Mouse (Mus musculus) cerebellum, adult 2 months (tissue): ENCODE data around the gene Lama4. TPM values are rescaled to one million over a fixed set of nuclear protein-coding genes. Genes with fewer than 3 reads are reported as not detected.

Source experiments
- DNase-seq, 2 experiments: peaks; one replicate each; pipeline ENCODE4 v3.0.0; 2021
- H3K27ac ChIP-seq: fragments of 200-500 bp; 2 replicates; pipeline ENCODE4 v1.5.1; 2012; ENCODE audit warnings: low read length, control low read depth, inconsistent platforms; ENCODE audit not compliant: insufficient read depth
- H3K27me3 ChIP-seq: fragments of 200-500 bp; 2 replicates; pipeline ENCODE4 v1.6.1; 2012; ENCODE audit warnings: inconsistent platforms, mild to moderate bottlenecking, low read length, moderate library complexity; ENCODE audit not compliant: control insufficient read depth, insufficient read depth
- H3K4me1 ChIP-seq: fragments of 200-500 bp; 2 replicates; pipeline ENCODE4 v1.6.1; 2011; ENCODE audit warnings: low read length; ENCODE audit not compliant: control insufficient read depth, insufficient read depth
- H3K4me3 ChIP-seq: fragments of 200-500 bp; replicated peaks from 2 replicates; pipeline ENCODE3; 2011; ENCODE audit warnings: mild to moderate bottlenecking, low read depth, low read length, control low read depth; ENCODE audit not compliant: insufficient read depth
- CTCF ChIP-seq: fragments of 200-500 bp; IDR thresholded peaks from 2 replicates; pipeline ENCODE4 v1.5.1; 2011; ENCODE audit warnings: low read depth, mild to moderate bottlenecking, control low read depth, low read length, moderate library complexity, borderline replicate concordance; ENCODE audit not compliant: insufficient read depth
- POLR2A ChIP-seq: fragments of 200-500 bp; IDR thresholded peaks from 2 replicates; pipeline ENCODE4 v1.6.1; 2011; ENCODE audit warnings: low read length, control low read depth, borderline replicate concordance; ENCODE audit not compliant: insufficient read depth
- WGBS: fragments of 180-500 bp; shearing (Covaris S2); methylation state at CpG from one replicate; pipeline ENCODE4 v1.1.7; 2018; 5-methylcytosine and 5-hydroxymethylcytosine counted together
- polyA plus RNA-seq: library from polyadenylated mRNA; depleted of rRNA; stranded (reverse); fragments of >200 nt; gene quantifications from 2 replicates; pipeline ENCODE4 v1.2.3, GENCODE M21; 2012

The Lama4 gene
- polyA plus RNA-seq, 1 experiment = 2.1 TPM

DNA sequence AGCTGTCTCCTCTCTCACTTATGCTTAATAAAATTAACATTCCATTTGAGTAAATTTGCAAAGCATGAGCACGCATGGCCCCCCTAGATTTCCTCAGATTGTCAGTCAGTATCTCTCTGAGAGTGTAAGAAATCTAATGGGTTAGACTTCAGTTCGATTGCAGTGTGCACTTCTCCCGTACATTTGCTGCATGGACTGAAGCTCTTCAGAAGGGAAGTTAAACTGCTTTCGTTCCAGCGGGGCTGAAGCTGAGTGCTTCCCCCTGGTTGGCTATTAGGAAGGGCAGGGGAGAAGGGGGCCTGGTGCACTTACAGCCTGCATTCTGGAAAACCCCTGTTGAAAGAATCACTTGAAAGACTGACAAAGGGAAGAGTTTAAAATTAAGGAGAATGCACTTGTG lies 61.7 kb downstream of the Lama4 start:
- no peaks in the 10 kb centered on the region for H3K27me3 ChIP-seq
- no peak overlapping the region for H3K27ac ChIP-seq
- DNase-seq = no peak
- 77% methylated on average over 5 of the region's 5 CpGs for WGBS
- TF ChIP-seq CTCF (no peak), POLR2A (no peak)
- no peak overlapping the region for H3K4me3 ChIP-seq
- H3K4me1 ChIP-seq = no peaks in the 10 kb centered on the region

- no peaks in the 10 kb centered on the region for H3K27me3 ChIP-seq
These were observed 63.1 kb downstream of the Lama4 start for GRCm38 (mm10) chr10:39028403-39028802.

GRCm38 (mm10) chr10:39029297-39030147 lies 64.2 kb downstream of the Lama4 start:
- H3K27me3 ChIP-seq = no peaks in the 10 kb centered on the region
- H3K4me1 ChIP-seq = no peaks in the 10 kb centered on the region
- no peak for TF ChIP-seq CTCF
- no peak for TF ChIP-seq POLR2A
- 65% methylated on average over 6 of the region's 6 CpGs for WGBS
- no peak for DNase-seq
- no peak overlapping the region for H3K4me3 ChIP-seq
- no peak overlapping the region for H3K27ac ChIP-seq

More at GRCm38 (mm10) chr10:39028403-39028802, 63.1 kb downstream of the Lama4 start:
- Histone ChIP-seq H3K4me3 (no peak overlapping the region), H3K27ac (no peak overlapping the region), H3K4me1 (no peaks in the 10 kb centered on the region)
- WGBS = 45% methylated on average over 5 of the region's 5 CpGs
- TF ChIP-seq POLR2A (no peak), CTCF (no peak)
- DNase-seq = no peak

DNA sequence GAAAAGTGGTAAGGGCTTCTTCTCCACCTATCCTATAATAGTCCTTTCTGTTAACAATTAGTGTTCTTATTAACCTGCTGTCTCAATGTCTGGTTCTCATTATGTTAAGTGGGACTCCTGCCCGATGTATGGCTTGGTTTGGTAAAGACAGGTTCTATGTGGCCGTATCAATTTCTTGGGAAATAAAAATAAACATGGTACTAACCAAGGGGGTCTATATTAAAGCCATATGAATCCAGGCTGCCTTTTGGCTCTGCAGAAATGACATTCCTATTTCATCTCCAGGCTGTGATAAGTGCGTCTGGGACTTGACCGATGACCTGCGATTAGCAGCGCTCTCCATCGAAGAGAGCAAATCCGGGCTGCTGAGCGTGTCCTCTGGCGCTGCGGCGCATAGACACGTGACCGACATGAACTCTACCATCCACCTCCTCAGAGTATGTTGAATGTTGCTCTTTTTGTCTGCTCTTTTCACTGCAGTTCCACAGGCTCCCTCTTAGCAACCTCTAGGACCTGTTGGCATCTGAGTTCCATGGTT lies 64.9 kb downstream of the Lama4 start:
- TF ChIP-seq POLR2A (no peak), CTCF (no peak)
- no peaks in the 10 kb centered on the region for H3K4me1 ChIP-seq
- no peaks in the 10 kb centered on the region for H3K27me3 ChIP-seq
- no peak for DNase-seq
- WGBS = 89% methylated on average over 14 of the region's 14 CpGs
- H3K4me3 ChIP-seq = no peak overlapping the region
- H3K27ac ChIP-seq = no peak overlapping the region

DNA sequence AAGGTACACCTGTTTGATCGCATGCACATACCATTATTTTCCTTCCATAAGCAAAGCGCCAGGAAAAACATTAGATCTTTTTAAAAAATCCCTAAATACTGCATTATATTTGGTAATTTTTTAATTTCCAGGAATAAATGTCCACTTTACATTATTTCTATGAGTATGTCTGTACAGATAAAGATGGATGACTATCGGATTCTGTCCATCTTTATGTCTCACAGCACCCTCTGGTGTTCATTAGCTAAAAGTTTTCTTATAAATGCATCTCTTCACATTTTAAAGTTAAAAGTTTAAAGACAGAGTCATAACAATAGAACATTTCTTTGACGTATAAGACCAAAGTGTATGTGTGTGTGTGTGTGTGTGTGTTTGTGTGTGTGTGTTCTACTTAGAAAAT lies 74.2 kb downstream of the Lama4 start:
- DNase-seq = no peak
- H3K27ac ChIP-seq = no peak overlapping the region
- 47% methylated on average over 4 of the region's 4 CpGs for WGBS

GRCm38 (mm10) chr10:39040026-39040425 lies 74.7 kb downstream of the Lama4 start:
- Histone ChIP-seq H3K4me3 (no peak overlapping the region), H3K4me1 (no peaks in the 10 kb centered on the region), H3K27ac (no peak overlapping the region), H3K27me3 (no peaks in the 10 kb centered on the region)
- no peak for DNase-seq
- TF ChIP-seq CTCF (no peak), POLR2A (no peak)
- WGBS = 74% methylated on average over 5 of the region's 5 CpGs

More for the DNA sequence above, 74.2 kb downstream of the Lama4 start:
- no peaks in the 10 kb centered on the region for H3K27me3 ChIP-seq
- H3K4me3 ChIP-seq = no peak overlapping the region
- TF ChIP-seq CTCF = no peak
- TF ChIP-seq POLR2A = no peak
- H3K4me1 ChIP-seq = no peaks in the 10 kb centered on the region

DNA sequence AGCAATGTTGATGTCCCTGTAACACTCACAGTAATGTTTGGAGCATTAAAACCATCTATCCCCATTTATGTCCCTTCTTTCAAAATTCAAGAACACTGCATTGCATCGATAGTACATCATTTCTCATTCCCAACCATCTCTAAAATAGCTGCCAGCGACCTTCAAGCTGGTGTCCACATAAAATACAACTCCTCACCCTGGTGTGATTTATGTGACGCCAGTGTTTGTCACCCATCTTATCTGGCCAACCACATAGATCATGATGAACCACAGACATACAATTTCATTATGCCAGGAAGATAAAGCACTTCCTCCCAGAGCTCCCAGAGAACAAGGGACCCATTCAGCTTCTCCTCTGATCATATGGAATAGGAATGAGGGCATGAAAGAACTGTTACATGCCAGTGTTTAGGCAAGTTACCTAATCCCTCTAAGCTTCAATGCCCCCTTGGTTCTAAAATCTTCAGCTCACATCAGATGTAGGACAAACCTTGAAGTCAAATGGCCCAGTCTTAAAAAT lies 79.2 kb downstream of the Lama4 start:
- TF ChIP-seq POLR2A = no peak
- no peak for TF ChIP-seq CTCF
- no peak overlapping the region for H3K4me3 ChIP-seq
- H3K4me1 ChIP-seq = no peaks in the 10 kb centered on the region
- no peak overlapping the region for H3K27ac ChIP-seq
- no peak for DNase-seq
- H3K27me3 ChIP-seq = no peaks in the 10 kb centered on the region; the same call in 1 of the 2 replicates
- WGBS = 79% methylated on average over 3 of the region's 3 CpGs

GRCm38 (mm10) chr10:39045111-39045510 lies 79.8 kb downstream of the Lama4 start:
- DNase-seq = no peak
- H3K27ac ChIP-seq = no peak overlapping the region
- H3K4me1 ChIP-seq = no peaks in the 10 kb centered on the region
- H3K4me3 ChIP-seq = no peak overlapping the region
- TF ChIP-seq POLR2A (no peak), CTCF (no peak)
- H3K27me3 ChIP-seq = no peaks in the 10 kb centered on the region; the same call in 1 of the 2 replicates
- WGBS = 63% methylated on average over 1 of the region's 1 CpGs
